In genomic region chr9:121791757-121792521, GRCm38 (mm10) we compare ENCODE assay signal across 9 mouse cellular contexts. TPM values are rescaled to one million over a fixed set of nuclear protein-coding genes. Genes with fewer than 3 reads are reported as not detected.
DNase-seq lines count a peak whose midpoint lies in the region; ATAC-seq lines count a peak whose summit lies in the region.
"Had no signal": no experiment of that assay in that cellular context is flagged by ENCODE, and none has a peak within 500 bp of the region (broad histone marks: within the 10 kb centered on the region; RNA-seq: fewer than 3 reads in every experiment).

TSS of gene Hhatl (minus strand) at chr9:121792507.

- H3K27ac ChIP-seq in limb, embryonic 13.5 days, result no peak within 1 kb of the TSS
- H3K27ac ChIP-seq in forebrain, embryonic 15.5 days (replicated peaks), result no peak within 1 kb of the TSS
- H3K27ac ChIP-seq: liver, embryonic 13.5 days had no signal

- H3K4me2 ChIP-seq in limb, embryonic 13.5 days (replicated peaks), result no peak within 1 kb of the TSS
- H3K4me2 ChIP-seq in forebrain, embryonic 15.5 days (replicated peaks), result no peak within 1 kb of the TSS
- H3K4me2 ChIP-seq: liver, embryonic 13.5 days had no signal

- WGBS in limb, embryonic 13.5 days, result 58% methylated on average over 23 of the region's 24 CpGs
- WGBS in forebrain, embryonic 15.5 days, result 37% methylated on average over 23 of the region's 24 CpGs

- peaks cover 3% of the 10 kb centered on the region; the same call in 1 of the 2 replicates for H3K27me3 ChIP-seq in limb, embryonic 13.5 days
- H3K27me3 ChIP-seq in forebrain, embryonic 15.5 days, result no peaks in the 10 kb centered on the region

- no peak within 1 kb of the TSS for H3K4me3 ChIP-seq in limb, embryonic 13.5 days
- H3K4me3 ChIP-seq in forebrain, embryonic 15.5 days, result no peak within 1 kb of the TSS
- H3K4me3 ChIP-seq: liver, embryonic 13.5 days had no signal

- no peak for DNase-seq in layer of hippocampus, postnatal 36 days
- DNase-seq in layer of hippocampus, adult 9-10 months (ENCODE audit: low spot score), result no peak
- peak; percentile 78 for DNase-seq in gastrocnemius, postnatal 25 days
- DNase-seq in heart, postnatal 4 days, result peak; percentile 71
- no peak for DNase-seq in thymus, postnatal 4 days
- DNase-seq in ovary, postnatal 14 days (ENCODE audit: low spot score), result no peak

- peak; percentile 45 for ATAC-seq in limb, embryonic 13.5 days (ENCODE audit: low FRiP score, low read depth)
- no peak for ATAC-seq in forebrain, embryonic 15.5 days (replicated peaks)

- no peaks in the 10 kb centered on the region for H3K36me3 ChIP-seq in limb, embryonic 13.5 days
- H3K36me3 ChIP-seq in forebrain, embryonic 15.5 days, result no peaks in the 10 kb centered on the region
- H3K36me3 ChIP-seq: liver, embryonic 13.5 days had no signal

- no peaks in the 10 kb centered on the region for H3K9me3 ChIP-seq in limb, embryonic 13.5 days
- no peaks in the 10 kb centered on the region for H3K9me3 ChIP-seq in forebrain, embryonic 15.5 days
- H3K9me3 ChIP-seq: liver, embryonic 13.5 days had no signal

- no peak within 1 kb of the TSS for H3K9ac ChIP-seq in limb, embryonic 13.5 days
- no peak within 1 kb of the TSS for H3K9ac ChIP-seq in forebrain, embryonic 15.5 days (replicated peaks)
- H3K9ac ChIP-seq: liver, embryonic 13.5 days had no signal

- H3K4me1 ChIP-seq in limb, embryonic 13.5 days, result peaks cover 14% of the 10 kb centered on the region; the same call in 1 of the 2 replicates
- peaks cover 4% of the 10 kb centered on the region; the same call in 1 of the 2 replicates for H3K4me1 ChIP-seq in forebrain, embryonic 15.5 days
- H3K4me1 ChIP-seq: liver, embryonic 13.5 days had no signal

RNA-seq across cellular contexts. Expression of gene Hhatl, which starts in this region (rescaled TPM):
- 10 to 100 TPM; 14.6 to 15.9 TPM for total RNA-seq in layer of hippocampus, postnatal 36 days (2021)
- total RNA-seq in gastrocnemius, postnatal 25 days (2021), result 100 to 1,000 TPM; 193 to 201 TPM
- total RNA-seq in heart, postnatal 4 days (2021), result 10 to 100 TPM; 72.5 to 84.4 TPM
- polyA plus RNA-seq in limb, embryonic 13.5 days (2015; fragmentation: Nextera tagmentation; extraction: Ambion mirVana), result 0.53 and 0.82 TPM in 2 replicates
- 0.25 TPM in 1 of 2 replicates, not detected in the other for polyA plus RNA-seq in forebrain, embryonic 15.5 days (2015; fragmentation: Nextera tagmentation; extraction: Ambion mirVana)

Comparison
In these comparisons a context has a peak if more than half of its experiments do, and no peak if none do; other contexts are left out.
1. RNA of gene Hhatl (total RNA-seq): 193 to 201 TPM in gastrocnemius, postnatal 25 days and 72.5 to 84.4 TPM in heart, postnatal 4 days; 14.6 to 15.9 TPM in layer of hippocampus, postnatal 36 days; every median in the first group is over 4 times any median in the second.
2. Peak in ATAC-seq in limb, embryonic 13.5 days; RNA of the gene not detected or under 1 TPM.
3. DNase-seq: peak in gastrocnemius, postnatal 25 days (single experiment) and heart, postnatal 4 days (single experiment); none in layer of hippocampus, postnatal 36 days (0 of 2), layer of hippocampus, adult 9-10 months (single experiment), thymus, postnatal 4 days (single experiment) and ovary, postnatal 14 days (single experiment).